Mouse (Mus musculus): ENCODE results near the gene Zdhhc18. TPM values are rescaled to one million over a fixed set of nuclear protein-coding genes. Genes with fewer than 3 reads are reported as not detected.

Zdhhc18 gene
- polyA plus RNA-seq, 1 experiment from 2014 or later: 3.0 TPM

GRCm38 (mm10) chr4:133645195-133645594, 4.8 kb downstream of the Zdhhc18 start:
- Histone ChIP-seq H3K36me3 (replicated peaks) (no peaks in the 10 kb centered on the region), H3K9me3 (peaks cover 14% of the 10 kb centered on the region; the same call in 1 of the 2 replicates), H3K4me3 (no peak overlapping the region), H3K27me3 (replicated peaks; ENCODE audit: low read depth, poor library complexity, severe bottlenecking) (no peaks in the 10 kb centered on the region), H3K4me1 (peaks cover 5% of the 10 kb centered on the region), H3K27ac (replicated peaks) (no peak overlapping the region)
- 89% methylated on average over 3 of the region's 3 CpGs for WGBS
- DNase-seq (ENCODE audit: low spot score): no peak

DNA sequence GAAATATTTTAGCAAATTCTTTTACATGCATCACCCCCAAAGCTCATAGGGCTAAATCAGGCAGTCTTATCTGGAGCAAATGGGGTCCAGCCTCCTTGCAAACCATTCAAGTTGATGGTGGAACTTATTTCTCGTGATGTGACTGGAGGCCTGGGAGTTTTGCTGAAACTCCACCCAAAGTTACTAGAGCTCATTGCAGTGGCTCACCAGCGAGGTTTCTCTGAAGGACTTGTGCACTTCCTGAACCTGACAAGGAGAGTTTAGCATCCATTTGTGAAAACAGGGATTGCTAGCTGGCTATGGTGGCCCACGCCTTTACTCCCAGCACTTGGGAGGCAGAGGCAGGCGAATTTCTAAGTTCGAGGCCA, 15.9 kb downstream of the Zdhhc18 start:
- no peak for DNase-seq (ENCODE audit: low spot score)
- Histone ChIP-seq H3K27me3 (replicated peaks; ENCODE audit: low read depth, poor library complexity, severe bottlenecking) (no peaks in the 10 kb centered on the region), H3K4me3 (peak overlapping the region; percentile 13; the same call in 1 of the 2 replicates), H3K36me3 (replicated peaks) (peaks cover 10% of the 10 kb centered on the region), H3K27ac (replicated peaks) (no peak overlapping the region), H3K9me3 (no peaks in the 10 kb centered on the region), H3K4me1 (peaks cover 32% of the 10 kb centered on the region)
- WGBS: 78% methylated on average over 5 of the region's 5 CpGs

- Histone ChIP-seq H3K9me3 (no peaks in the 10 kb centered on the region), H3K27me3 (replicated peaks; ENCODE audit: low read depth, poor library complexity, severe bottlenecking) (no peaks in the 10 kb centered on the region), H3K36me3 (replicated peaks) (peaks cover 10% of the 10 kb centered on the region), H3K4me3 (peak overlapping the region; percentile 91), H3K27ac (replicated peaks) (peak overlapping the region; percentile 88), H3K4me1 (peaks cover 32% of the 10 kb centered on the region)
- DNase-seq (ENCODE audit: low spot score): peak; percentile 92
- WGBS: 7% methylated on average over 47 of the region's 47 CpGs
These were observed 16.5 kb downstream of the Zdhhc18 start for GRCm38 (mm10) chr4:133633332-133634042.

DNA sequence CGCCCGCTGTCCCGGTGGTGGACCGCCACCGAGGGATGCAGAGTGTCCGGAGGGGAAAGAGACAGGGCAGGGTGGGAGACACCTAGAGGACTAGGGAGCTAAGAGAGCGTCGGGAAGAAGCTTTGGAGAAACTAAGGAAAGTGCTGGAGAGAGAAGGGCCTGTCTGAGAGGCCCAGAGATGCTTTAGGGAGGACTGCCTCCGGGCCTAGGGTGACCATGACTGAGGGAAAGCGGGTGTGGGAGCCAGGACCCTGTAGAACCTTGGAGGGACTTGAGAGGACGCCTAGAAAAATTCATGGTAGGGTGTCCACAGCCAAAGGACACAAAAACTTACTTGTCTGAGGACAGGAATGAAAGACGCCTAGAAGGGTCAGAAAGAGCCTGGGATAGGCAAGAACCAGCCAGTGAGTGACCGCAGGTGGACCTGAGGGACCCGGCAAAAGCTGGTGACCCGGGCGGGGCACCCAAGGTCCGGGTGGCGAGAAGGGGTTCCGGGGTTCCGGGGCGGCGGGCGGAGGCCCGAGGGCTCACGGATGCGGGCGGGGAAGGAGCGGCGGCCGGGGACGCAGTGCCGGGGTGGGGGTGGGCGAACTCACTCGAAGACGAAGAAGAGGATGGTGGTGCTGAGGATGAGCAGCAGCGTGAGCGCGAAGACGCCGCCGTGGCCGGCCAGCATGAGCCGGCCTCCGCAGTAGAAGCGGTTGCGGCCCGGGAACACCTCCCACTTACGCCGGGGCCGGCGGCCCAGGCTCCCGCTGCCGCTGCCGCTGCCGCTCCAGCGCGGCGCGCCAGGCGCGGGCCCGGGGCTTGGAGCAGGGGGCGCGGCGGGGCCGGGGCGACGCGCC, 17.2 kb downstream of the Zdhhc18 start:
- Histone ChIP-seq H3K27me3 (replicated peaks; ENCODE audit: low read depth, poor library complexity, severe bottlenecking) (no peaks in the 10 kb centered on the region), H3K36me3 (replicated peaks) (peaks cover 10% of the 10 kb centered on the region), H3K4me1 (peaks cover 32% of the 10 kb centered on the region), H3K4me3 (peak overlapping the region; percentile 91), H3K27ac (replicated peaks) (peak overlapping the region; percentile 88), H3K9me3 (no peaks in the 10 kb centered on the region)
- DNase-seq (ENCODE audit: low spot score): peak; percentile 38
- WGBS: 1% methylated on average over 69 of the region's 69 CpGs

- Histone ChIP-seq H3K27ac (replicated peaks) (no peak overlapping the region), H3K4me1 (peaks cover 35% of the 10 kb centered on the region), H3K36me3 (replicated peaks) (peaks cover 13% of the 10 kb centered on the region), H3K27me3 (replicated peaks; ENCODE audit: low read depth, poor library complexity, severe bottlenecking) (no peaks in the 10 kb centered on the region), H3K4me3 (peak overlapping the region; percentile 91), H3K9me3 (no peaks in the 10 kb centered on the region)
- DNase-seq (ENCODE audit: low spot score): no peak
- 50% methylated on average over 9 of the region's 9 CpGs for WGBS
These were observed 18.1 kb downstream of the Zdhhc18 start for GRCm38 (mm10) chr4:133631769-133632411.

DNA sequence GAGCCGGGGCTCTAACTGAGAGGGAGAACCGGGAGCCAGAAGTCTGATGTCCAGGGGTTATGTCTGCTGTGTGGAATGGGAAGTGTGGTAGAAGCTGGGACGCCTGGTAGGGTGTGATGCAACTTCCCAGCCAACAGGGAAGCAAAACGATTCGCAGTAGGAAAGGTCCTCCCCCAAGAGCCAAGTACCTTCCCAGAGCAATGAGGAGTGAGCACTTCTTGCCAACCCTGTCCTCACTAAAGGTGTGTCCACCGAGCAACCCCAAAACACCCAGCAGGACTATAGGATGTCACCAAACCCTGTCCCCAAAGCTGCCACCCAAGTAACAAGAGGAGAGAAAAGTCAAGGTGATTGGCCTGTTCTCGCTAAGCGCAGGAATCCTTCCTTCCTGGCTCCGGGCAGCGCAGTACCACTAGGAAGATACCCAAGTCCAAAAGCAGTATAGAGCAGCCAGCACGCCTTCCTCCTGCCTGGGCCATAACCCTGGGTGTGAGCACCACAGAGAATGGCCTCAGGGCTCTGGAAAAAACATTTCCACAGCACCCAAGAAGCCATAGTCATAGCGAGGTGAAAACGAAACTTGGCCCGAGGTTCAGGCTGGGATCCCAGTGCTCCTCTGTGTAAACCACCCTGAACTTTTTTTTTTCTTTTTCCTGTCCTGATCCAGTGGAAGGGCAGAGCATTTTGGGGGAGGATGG, 18.7 kb downstream of the Zdhhc18 start:
- Histone ChIP-seq H3K4me1 (peaks cover 38% of the 10 kb centered on the region), H3K9me3 (no peaks in the 10 kb centered on the region), H3K27ac (replicated peaks) (no peak overlapping the region), H3K27me3 (replicated peaks; ENCODE audit: low read depth, poor library complexity, severe bottlenecking) (no peaks in the 10 kb centered on the region), H3K4me3 (peak overlapping the region; percentile 91), H3K36me3 (replicated peaks) (peaks cover 19% of the 10 kb centered on the region)
- WGBS: 82% methylated on average over 14 of the region's 14 CpGs
- DNase-seq (ENCODE audit: low spot score): no peak

- DNase-seq (ENCODE audit: low spot score): no peak
- H3K36me3 ChIP-seq (replicated peaks): peaks cover 27% of the 10 kb centered on the region
- H3K4me1 ChIP-seq: peaks cover 46% of the 10 kb centered on the region
- no peaks in the 10 kb centered on the region for H3K9me3 ChIP-seq
- no peaks in the 10 kb centered on the region for H3K27me3 ChIP-seq (replicated peaks; ENCODE audit: low read depth, poor library complexity, severe bottlenecking)
- 94% methylated on average over 8 of the region's 8 CpGs for WGBS
- H3K27ac ChIP-seq (replicated peaks): no peak overlapping the region
- no peak overlapping the region for H3K4me3 ChIP-seq
These were observed 19.5 kb downstream of the Zdhhc18 start for GRCm38 (mm10) chr4:133630326-133630920.

GRCm38 (mm10) chr4:133629191-133629590, 20.8 kb downstream of the Zdhhc18 start:
- peaks cover 40% of the 10 kb centered on the region for H3K36me3 ChIP-seq (replicated peaks)
- no peak for DNase-seq (ENCODE audit: low spot score)
- no peak overlapping the region for H3K27ac ChIP-seq (replicated peaks)
- H3K9me3 ChIP-seq: no peaks in the 10 kb centered on the region
- H3K4me3 ChIP-seq: no peak overlapping the region
- peaks cover 49% of the 10 kb centered on the region for H3K4me1 ChIP-seq
- H3K27me3 ChIP-seq (replicated peaks; ENCODE audit: low read depth, poor library complexity, severe bottlenecking): no peaks in the 10 kb centered on the region
- 91% methylated on average over 7 of the region's 7 CpGs for WGBS

GRCm38 (mm10) chr4:133628517-133628916, 21.4 kb downstream of the Zdhhc18 start:
- H3K4me3 ChIP-seq: no peak overlapping the region
- WGBS: 72% methylated on average over 2 of the region's 2 CpGs
- H3K27me3 ChIP-seq (replicated peaks; ENCODE audit: low read depth, poor library complexity, severe bottlenecking): no peaks in the 10 kb centered on the region
- H3K9me3 ChIP-seq: no peaks in the 10 kb centered on the region
- peaks cover 45% of the 10 kb centered on the region for H3K4me1 ChIP-seq
- H3K36me3 ChIP-seq (replicated peaks): peaks cover 46% of the 10 kb centered on the region
- no peak for DNase-seq (ENCODE audit: low spot score)
- no peak overlapping the region for H3K27ac ChIP-seq (replicated peaks)

- 90% methylated on average over 14 of the region's 14 CpGs for WGBS
- no peak for DNase-seq (ENCODE audit: low spot score)
- no peaks in the 10 kb centered on the region for H3K27me3 ChIP-seq (replicated peaks; ENCODE audit: low read depth, poor library complexity, severe bottlenecking)
- H3K4me3 ChIP-seq: no peak overlapping the region
- no peak overlapping the region for H3K27ac ChIP-seq (replicated peaks)
- peaks cover 52% of the 10 kb centered on the region for H3K36me3 ChIP-seq (replicated peaks)
- no peaks in the 10 kb centered on the region for H3K9me3 ChIP-seq
- peaks cover 38% of the 10 kb centered on the region for H3K4me1 ChIP-seq
These were observed 22.9 kb downstream of the Zdhhc18 start for GRCm38 (mm10) chr4:133627039-133627438.

GRCm38 (mm10) chr4:133626621-133627020, 23.3 kb downstream of the Zdhhc18 start:
- H3K27ac ChIP-seq (replicated peaks): no peak overlapping the region
- H3K4me1 ChIP-seq: peaks cover 34% of the 10 kb centered on the region
- H3K9me3 ChIP-seq: no peaks in the 10 kb centered on the region
- WGBS: 88% methylated on average over 9 of the region's 9 CpGs
- H3K36me3 ChIP-seq (replicated peaks): peaks cover 56% of the 10 kb centered on the region
- H3K27me3 ChIP-seq (replicated peaks; ENCODE audit: low read depth, poor library complexity, severe bottlenecking): no peaks in the 10 kb centered on the region
- no peak for DNase-seq (ENCODE audit: low spot score)
- H3K4me3 ChIP-seq: no peak overlapping the region

- no peaks in the 10 kb centered on the region for H3K9me3 ChIP-seq
- H3K27me3 ChIP-seq (replicated peaks; ENCODE audit: low read depth, poor library complexity, severe bottlenecking): no peaks in the 10 kb centered on the region
- DNase-seq (ENCODE audit: low spot score): no peak
- H3K27ac ChIP-seq (replicated peaks): 0 out of 2 replicates have a peak overlapping the region, but pooled peaks have one; percentile 48
- WGBS: 43% methylated on average over 5 of the region's 5 CpGs
- H3K4me1 ChIP-seq: peaks cover 30% of the 10 kb centered on the region
- peaks cover 59% of the 10 kb centered on the region for H3K36me3 ChIP-seq (replicated peaks)
- no peak overlapping the region for H3K4me3 ChIP-seq
These were observed 23.7 kb downstream of the Zdhhc18 start for GRCm38 (mm10) chr4:133626221-133626620.

All from embryonic facial prominence, embryonic 10.5 days (tissue).